Mouse (Mus musculus) frontal cortex, postnatal 10 days (tissue): ENCODE measurements at regions not wholly inside any gene's neighbourhood (a gene's known extent, or its start where the extent isn't known, plus 50 kb on each side); places are given as distances from the start of the nearest gene placed in this dataset.

Experiments used
- DNase-seq, 2 experiments: peaks; one replicate each; pipeline ENCODE4 v3.0.0; 2022; ENCODE audit warnings: low spot score in 2 of 2, mixed read lengths in 1 of 2

GRCm38 (mm10) chr8:103501328-103501727 lies 600.1 kb upstream of the Cdh5 start:
- DNase-seq: no peak

DNA sequence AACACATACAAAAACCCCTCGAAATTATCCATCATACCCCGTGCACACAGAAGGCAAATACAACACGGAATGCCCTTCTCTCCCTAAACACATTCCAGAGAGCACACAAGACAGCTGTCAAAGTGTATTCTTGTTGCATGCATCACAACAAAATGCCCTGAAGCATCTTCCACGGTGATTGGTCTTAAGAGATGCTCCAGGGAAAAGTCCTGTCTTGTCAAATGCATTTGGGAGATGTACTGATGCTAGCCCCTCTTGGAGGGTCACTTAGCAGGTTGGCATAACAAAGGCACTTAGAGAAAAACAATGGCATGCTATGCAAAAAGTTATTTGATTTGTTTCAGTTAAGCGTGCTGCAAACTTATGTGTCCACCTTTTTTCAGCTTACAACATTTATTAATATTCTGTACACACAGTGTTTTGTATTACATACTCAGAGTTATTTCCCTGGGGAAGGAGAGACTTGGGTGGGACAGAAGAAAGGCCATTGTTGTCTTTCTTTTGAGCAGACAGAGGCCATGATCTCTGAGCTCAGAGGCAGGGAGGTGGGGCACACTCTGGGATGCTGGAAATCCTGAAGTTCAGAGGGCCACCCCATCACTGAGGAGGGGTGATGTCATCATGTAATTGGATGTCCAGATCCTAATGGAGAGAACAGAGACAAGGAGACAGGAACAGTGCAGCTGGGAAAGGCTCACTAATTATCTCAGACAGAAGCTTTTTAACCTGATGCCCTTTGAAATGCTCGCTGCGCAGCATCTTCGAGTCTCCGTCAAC lies 598.2 kb upstream of the Cdh5 start:
- no peak for DNase-seq

- no peak for DNase-seq
These were observed 595.1 kb upstream of the Cdh5 start for GRCm38 (mm10) chr8:103506334-103506733.

- DNase-seq: no peak
These were observed 594.4 kb upstream of the Cdh5 start for GRCm38 (mm10) chr8:103507068-103507467.

DNA sequence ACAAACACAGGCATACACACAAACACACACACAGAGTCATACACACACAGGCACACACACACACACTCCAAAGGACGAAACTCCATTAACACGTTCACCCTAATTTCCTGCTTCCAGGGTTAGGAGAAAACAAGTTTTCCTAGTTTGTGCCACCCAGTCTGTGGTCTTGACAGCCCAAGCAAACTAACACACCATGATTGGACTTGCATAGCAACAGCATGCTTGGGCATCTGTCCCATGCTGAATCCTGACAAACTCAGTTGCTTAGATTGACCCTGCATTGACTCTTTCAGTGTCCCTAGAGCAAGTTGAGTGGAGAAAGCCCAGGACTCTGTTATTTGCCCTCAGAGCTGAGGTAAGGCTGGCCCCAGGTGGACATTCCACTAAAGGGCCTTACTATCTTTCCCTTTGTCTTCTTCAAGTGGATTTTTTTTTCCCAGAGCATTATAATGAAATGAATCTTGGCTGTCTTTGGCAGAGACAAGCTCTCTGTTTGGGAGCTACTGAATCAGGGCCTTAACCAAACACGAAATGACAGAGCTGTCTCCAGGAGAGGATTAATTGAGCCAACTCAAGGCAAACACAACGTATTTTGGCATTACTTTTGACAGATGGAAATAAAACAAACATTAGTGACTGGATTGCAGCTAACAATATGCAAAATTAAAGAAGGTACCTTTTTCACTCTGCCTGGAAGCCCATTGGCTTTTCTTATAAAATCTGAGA lies 581.1 kb upstream of the Cdh5 start:
- DNase-seq: no peak

DNA sequence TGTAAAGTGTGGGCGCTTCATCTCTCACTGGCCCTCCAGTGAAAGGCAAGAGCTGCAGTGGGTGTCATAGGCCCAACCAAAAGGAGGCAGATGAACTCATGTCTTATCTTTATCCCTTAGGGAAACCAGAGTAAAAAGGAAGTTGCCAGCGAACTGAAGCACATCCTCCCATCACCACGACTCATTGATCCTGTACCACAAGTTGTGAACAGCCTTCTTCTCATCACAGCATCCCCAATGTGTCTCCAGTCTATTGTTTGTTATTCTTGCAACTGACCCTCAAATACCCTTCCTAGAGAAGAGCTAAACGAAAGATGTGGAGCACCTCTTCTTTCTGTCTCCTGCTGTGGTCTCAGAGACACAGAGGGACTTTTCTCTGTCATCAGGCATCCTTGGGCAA lies 570.5 kb upstream of the Cdh5 start:
- DNase-seq: no peak

DNA sequence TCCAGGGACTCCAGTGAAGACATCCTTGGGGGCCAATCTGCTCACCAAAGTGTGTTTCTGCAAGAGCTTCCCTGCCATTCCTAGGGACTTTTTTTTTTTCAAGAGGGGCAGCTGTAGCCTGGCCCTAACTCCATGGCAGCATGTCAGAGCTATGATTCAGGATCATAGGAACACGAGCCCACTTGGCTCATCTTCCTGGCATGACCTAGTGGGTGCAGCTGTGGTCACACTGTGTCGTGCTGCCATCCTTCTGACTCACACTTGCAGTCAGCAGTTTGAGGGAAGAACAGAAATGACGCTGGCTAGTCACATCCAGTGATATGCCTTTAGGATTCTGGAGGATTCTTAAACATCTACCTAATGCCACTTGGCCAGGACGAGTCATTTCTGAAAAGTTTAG lies 566.5 kb upstream of the Cdh5 start:
- no peak for DNase-seq

- DNase-seq: no peak
These were observed 564.6 kb upstream of the Cdh5 start for GRCm38 (mm10) chr8:103536856-103537255.

DNA sequence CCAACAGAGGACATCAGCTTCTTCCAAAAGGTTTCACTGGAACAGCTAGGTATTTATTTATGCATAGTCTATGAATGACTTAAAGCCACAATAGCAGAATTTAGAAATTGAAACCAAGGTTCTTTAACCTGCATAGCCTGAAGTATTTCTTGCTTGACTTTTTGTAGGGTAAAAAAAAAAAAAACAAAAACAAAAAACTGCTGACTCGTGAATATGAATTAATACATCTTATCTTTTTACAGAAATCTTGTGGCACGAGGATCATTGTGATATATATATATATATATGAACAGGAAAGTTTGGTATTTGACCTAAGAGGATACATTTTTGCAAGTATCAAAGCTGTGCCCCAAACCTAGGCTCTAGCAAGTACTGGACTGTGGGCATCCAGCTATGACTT lies 559.5 kb upstream of the Cdh5 start:
- DNase-seq: no peak

- DNase-seq: no peak
These were observed 549.4 kb upstream of the Cdh5 start for GRCm38 (mm10) chr8:103551916-103552535.

GRCm38 (mm10) chr8:103561606-103562005 lies 539.8 kb upstream of the Cdh5 start:
- no peak for DNase-seq

DNA sequence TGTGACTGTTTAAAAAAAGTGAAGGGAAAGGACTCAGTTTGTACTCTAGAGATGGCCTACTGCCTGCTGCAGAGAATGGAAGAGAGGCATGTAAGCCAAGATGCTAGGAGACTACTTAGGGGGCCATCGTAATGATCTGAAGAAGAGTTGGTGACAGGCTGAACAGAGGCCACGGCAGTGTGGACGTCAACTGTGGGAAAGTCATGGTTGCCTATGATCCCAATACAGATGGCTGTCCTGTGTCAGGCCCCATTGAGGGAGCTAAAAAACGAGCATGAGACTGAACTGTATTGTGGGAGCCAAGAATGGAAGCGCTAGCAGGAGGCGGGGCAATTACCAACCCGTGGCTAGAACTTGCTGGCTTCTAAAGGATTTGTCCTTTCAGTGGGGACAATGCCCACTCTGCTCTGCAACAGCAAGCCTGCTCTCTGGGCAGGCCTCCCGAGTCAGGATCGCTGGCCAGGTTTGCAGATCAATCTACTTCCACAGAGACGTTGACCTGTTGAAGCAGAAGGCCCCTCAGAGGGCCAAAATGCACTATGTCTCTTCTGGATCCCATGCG lies 530.5 kb upstream of the Cdh5 start:
- no peak for DNase-seq

GRCm38 (mm10) chr8:103577147-103577546 lies 524.3 kb upstream of the Cdh5 start:
- no peak for DNase-seq

DNA sequence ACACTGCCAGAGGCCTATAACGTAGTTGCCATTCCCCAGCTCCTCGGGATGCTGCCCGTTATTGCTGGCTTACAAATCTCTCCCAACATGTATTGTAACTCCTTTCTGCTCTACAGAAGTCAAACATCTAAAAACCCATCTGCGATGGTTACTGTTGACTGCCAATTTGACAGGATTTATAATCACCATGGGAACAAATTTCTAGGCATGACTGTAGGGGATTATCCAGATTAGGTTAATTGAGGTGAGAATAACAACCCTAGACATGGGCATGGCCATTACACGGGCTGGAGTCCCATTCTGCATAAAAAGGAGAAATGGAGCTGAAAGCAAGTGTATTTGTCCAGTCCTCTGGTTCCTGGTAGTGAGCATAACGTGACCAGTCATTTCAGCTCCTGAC lies 523.4 kb upstream of the Cdh5 start:
- DNase-seq: no peak

DNA sequence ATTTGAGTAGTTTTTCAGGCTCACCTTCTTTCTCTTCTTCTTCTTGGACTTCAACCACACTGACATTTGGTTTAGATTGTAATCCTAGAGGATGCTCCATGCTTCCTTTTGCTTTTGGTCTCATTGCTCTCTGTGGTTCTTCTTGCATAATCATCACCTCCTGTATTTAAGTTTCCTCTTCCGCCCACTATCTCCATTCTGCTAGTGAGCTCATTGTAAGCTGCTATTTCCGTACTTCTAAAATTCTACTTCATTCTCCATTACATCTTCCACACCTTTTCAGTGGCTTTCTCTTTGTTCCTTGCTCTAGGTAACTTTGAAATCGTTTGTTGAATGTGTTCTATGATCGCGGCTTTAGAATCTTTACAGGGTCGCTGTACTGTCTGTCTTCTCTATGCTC lies 493.1 kb upstream of the Cdh5 start:
- DNase-seq: no peak

DNA sequence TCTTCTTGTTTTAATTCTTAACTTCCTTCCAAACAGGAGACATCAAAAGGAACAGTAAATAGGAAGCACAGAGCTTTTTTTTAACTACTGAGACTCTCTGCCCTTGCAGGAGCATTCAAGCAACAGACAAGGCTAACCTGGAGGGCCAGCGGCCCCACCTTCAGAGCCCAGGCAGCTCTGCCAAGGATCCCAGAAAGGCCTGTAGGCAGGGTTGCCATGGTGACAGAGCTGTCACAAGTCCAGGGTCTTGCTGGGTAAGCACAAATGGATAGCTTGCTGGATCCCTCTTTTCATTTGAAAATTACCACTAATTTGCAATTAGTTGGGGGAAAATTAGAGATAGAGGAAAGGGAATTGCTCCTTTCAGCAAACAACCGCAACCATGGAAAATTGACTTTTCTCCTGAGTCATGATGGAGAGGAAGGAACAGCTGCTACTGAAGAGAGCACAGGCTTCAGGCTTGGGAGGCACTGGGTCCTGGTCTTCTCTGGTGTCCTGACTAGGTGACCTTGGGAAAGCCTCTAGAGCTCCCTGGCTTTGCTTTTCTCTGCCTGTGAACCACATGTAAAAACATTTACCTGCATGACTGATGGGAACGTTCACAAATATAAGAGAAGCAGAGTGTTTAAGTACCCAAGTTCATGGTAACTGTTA lies 477.5 kb upstream of the Cdh5 start:
- peak; percentile 33 to 48 for DNase-seq

- no peak for DNase-seq
These were observed 476.1 kb upstream of the Cdh5 start for GRCm38 (mm10) chr8:103625166-103625890.

- DNase-seq: no peak
These were observed 475.0 kb upstream of the Cdh5 start for GRCm38 (mm10) chr8:103626446-103626845.

DNA sequence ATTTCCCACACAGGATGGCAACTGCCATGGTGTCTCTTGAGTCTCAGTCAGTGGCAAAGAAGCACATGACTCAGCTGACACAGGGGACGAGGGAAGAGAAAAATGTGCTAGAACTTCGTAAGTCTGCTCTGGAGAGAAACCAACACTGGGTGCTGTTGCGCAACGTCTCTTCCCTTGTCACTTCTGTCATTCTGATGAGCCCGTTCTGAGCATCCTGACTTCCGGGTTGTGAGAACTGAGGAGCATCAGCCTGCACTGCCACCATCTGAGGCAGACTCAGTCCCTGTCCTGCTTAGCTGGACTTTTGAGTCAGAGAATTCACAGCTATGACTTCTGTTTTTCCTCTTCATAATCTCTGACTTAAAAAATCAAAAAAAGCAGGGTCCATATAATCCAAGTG lies 468.9 kb upstream of the Cdh5 start:
- no peak for DNase-seq

- no peak for DNase-seq
These were observed 466.5 kb upstream of the Cdh5 start for GRCm38 (mm10) chr8:103634951-103635350.

DNA sequence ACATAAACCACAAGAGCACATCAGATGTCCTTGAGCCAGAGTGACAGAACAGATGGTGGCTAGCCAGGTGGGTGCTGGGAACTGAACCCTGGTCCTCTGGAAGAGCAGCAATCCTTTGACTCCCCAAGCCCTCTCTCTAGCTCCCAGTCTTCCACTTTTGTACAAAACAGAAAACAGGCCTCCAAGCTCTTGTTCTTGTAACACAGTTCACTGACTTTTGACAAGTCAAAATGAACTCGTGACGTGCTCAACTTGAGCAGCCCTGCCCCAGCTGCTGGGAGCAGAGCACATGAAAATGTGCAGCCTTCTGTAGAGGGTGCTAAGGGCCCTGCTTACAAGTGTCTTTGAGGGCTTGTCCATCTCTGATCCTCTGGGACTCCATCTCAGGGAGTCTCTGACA lies 457.8 kb upstream of the Cdh5 start:
- DNase-seq: no peak
